Mouse (Mus musculus) c-Kit-negative CD71-positive TER-119-positive erythroid progenitor cells, embryonic 14.5 days (primary cell): ENCODE measurements around the gene Abraxas1.

Source experiments
- DNase-seq: peaks from one replicate; pipeline ENCODE4 v3.0.0-alpha.2; 2013; ENCODE audit warnings: low read depth, low spot score

Abraxas1 gene

GRCm38 (mm10) chr5:100820483-100821184 is at the start of gene Abraxas1:
Gene Abraxas1, minus strand, starts transcription at chr5:100820965.
- DNase-seq, result peak; percentile 73

- DNase-seq, result no peak
Observed at GRCm38 (mm10) chr5:100869197-100869895, 48.6 kb upstream of the Abraxas1 start.

- DNase-seq, result no peak
Observed at GRCm38 (mm10) chr5:100866183-100866582, 45.4 kb upstream of the Abraxas1 start.

DNA sequence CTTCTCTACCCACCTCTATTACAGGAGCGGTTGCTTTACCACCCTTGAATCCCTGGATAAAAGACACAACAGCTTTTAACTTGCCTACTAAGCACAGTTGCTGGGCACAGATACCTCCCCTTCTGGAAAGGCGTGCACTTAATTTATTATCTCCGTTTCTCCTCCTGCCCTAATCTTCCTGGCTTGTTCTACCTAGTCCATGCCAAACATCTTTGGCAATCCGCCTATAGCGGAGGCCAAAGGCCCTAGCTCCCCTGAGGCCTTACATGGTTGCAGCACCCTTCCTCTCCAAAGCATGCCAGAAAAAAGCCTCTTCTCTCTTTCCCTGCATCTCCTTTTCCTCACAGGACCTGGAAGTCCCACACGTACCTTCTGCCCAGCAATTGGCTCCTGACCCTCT is 43.7 kb upstream of the Abraxas1 start:
- DNase-seq, result no peak

- DNase-seq, result no peak
Observed at GRCm38 (mm10) chr5:100863091-100863490, 42.3 kb upstream of the Abraxas1 start.

DNA sequence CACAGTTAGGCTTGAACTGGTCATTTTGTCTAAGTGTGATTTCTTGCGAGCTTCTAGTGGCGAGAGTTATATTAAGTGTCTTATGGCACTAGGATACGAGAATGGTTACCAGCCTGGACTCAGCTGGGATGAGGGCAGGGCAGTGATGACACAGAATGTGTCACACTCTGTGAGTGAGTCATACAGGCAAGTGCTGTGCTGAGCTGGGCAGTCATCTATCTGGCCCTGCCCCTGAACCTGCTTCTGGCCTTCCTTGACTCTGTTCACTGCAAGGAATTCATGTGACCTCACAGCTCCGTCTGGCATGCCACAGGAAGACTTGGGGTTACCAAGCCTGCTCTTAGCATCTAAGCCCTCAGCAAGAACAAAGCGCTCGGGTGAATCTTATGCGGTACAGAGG is 41.0 kb upstream of the Abraxas1 start:
- DNase-seq, result no peak

DNA sequence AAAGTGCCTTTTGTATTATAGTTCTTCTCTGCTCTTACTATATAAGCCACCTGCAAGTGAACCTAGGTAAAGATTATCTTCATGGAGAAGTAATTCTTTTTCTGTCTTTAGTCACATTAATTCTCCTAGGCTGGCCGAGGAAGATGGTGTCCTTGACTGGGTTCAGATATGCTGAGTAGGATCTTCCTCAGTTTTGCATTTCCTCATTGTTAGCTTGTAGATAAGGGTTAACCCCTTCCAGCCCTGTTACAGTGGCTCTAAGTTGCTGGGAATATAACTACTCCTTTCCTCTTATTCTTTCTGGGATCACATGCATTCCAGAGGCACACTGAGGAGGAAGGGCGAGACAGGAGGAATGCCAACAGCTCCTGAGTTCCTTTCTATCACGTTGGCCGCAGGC is 40.4 kb upstream of the Abraxas1 start:
- DNase-seq, result no peak

- no peak for DNase-seq
Observed at GRCm38 (mm10) chr5:100860417-100861053, 39.8 kb upstream of the Abraxas1 start.

DNA sequence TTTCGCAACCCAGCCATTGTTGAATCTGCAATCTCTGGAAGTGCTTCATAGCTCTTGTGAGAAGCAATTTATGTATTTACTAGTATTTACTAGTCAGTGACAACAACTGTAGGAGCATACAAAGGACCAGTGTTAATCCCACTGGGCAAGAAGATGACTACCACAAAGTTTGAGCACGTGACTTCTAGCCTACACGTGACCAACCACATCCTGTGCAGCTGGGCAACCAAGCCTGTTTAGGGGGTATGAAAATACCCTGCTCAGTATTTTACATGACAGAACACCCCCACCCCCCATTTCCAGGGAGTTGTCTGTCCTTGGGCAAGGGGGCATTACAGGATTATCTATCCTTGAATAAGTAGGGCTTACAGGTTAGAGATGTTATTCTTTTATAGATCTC is 35.8 kb upstream of the Abraxas1 start:
- no peak for DNase-seq

GRCm38 (mm10) chr5:100853963-100854362 is 33.2 kb upstream of the Abraxas1 start:
- DNase-seq, result no peak

- DNase-seq, result no peak
Observed at GRCm38 (mm10) chr5:100847143-100847542, 26.4 kb upstream of the Abraxas1 start.

- DNase-seq, result no peak
Observed at GRCm38 (mm10) chr5:100846599-100846920, 25.8 kb upstream of the Abraxas1 start.

DNA sequence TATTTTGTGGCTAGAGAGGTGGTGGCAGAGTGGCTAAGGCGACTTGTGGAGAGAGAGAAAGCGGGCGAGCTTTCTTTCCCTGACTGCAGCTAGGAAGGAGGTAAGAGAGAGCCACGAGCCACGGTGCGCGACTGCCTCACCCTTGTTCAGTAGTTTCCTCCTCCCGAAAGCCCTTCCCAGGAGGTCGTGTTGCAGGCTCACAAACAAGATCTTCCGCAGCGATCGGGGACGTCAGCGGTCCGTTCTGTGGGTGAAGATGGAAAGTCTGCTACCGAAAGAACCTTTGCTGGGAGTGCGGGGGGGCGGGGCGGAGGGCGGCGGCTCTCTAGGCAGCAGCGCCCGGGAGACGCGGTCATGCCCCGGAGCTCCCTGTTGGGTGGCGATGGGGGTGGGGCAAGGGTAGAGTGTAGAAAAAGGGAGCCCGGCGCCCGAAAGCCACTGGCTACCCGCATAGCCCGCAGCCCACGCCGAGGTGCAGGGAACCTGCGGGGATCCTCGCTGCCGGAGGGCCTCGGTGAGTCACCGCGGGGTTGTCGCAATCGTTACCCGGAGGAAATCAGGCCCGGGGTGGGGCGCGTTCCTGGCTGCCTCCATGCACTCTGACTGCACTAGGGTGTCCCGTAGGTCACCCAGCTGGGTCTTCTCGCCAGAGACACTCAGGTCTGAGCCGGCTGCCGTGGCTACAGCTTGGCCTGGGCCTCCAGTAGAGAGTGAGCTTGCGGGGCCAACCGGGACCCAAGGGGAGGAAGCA is 25.3 kb upstream of the Abraxas1 start:
- no peak for DNase-seq

DNA sequence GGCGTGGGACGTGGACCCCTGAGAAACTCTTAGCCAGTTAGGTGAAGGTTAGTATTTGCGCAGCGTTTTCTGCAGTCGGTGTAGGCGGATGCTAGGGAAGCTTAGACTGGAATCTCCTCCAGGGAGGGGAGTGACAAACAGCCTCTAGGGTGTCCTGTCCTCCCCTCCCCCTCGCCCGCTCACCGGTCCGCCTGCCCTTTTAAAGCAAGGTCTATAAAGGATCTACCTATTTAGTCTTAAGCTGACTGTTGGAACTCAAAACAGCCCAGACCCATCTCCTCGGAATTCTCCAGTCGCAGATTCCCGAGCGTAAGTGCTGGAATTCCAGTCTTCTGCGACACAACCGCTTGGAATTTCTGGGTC is 24.7 kb upstream of the Abraxas1 start, which contains the start of gene Gpat3:
Gene Gpat3 (plus strand): TSS at position 229 of the 363 bp plus-strand sequence.
- DNase-seq, result no peak

GRCm38 (mm10) chr5:100844485-100844884 is 23.7 kb upstream of the Abraxas1 start:
- no peak for DNase-seq

DNA sequence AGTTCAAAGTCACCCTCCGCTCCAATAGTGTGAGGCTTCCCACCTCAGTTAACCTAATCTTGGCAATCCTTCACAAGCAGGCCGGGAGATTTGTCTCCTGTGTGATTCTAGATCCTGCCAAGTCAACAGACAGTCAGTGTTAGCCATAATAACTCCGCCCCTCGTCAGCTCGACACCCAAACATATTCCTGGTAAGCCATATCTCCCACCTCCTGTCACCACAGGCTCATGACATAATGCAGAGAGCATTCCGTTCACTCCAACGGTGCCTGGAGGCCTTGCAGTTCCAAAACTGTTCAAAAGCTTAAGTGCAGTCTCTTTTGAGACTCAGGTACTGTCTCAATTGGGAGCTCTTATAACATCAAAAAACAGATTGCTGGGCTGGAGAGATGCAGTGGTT is 17.1 kb upstream of the Abraxas1 start:
- no peak for DNase-seq

- no peak for DNase-seq
Observed at GRCm38 (mm10) chr5:100835862-100836538, 15.2 kb upstream of the Abraxas1 start.

GRCm38 (mm10) chr5:100833841-100834240 is 13.1 kb upstream of the Abraxas1 start:
- no peak for DNase-seq

DNA sequence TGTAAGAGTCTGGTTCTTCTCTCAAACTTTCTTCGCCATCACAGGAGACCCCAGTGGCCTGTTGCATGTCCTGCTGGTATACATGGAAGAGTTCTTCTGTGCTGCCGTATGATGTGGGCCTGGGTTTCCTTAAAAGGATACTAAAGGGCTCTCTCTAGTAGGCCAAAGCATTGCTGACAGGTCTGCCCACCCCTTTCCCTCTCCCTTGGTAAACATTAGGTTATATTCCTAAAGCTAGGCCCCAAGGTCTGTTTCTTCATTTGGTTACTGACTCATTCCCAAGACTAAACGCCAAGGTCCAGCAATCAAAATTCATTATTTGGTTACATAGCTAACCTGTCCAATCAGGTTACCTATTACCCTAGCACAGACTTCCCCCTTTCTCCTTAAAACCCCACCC is 11.9 kb upstream of the Abraxas1 start:
- DNase-seq, result no peak

- DNase-seq, result no peak
Observed at GRCm38 (mm10) chr5:100828701-100829100, 7.9 kb upstream of the Abraxas1 start.

- no peak for DNase-seq
Observed at GRCm38 (mm10) chr5:100826531-100826930, 5.8 kb upstream of the Abraxas1 start.

DNA sequence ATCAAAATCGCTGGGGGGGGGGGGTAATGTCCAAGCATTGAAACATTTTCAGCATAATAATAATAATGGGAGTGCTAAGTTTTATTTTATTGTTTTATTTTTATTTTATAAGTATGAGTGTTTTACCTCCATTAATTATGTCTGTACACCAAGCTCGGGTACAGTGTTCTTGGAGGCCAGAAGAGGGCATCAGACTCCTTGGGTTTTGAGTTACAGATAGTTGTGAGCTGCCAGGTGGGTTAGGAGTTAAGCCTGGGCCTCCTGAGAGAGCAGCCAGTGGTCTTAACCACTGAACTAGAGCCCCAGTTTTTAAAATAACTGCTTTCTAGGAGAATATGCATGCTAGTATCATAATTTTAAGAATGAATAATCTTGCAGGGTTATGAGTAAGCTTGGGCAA is 5.2 kb upstream of the Abraxas1 start:
- DNase-seq, result no peak
